Mouse (Mus musculus) heart, adult 9 months (tissue): ENCODE measurements around the gene B020031M17Rik.
"Not testable (repeated sequence)": the region's sequence is repeated elsewhere in the genome, so short reads cannot be mapped to it uniquely, and the experiment has no call there.

ENCODE experiments used
- DNase-seq, 2 experiments: peaks; one replicate each; pipeline ENCODE4 v3.0.0; 2022; ENCODE audit warnings: low spot score in 2 of 2

B020031M17Rik gene

GRCm38 (mm10) chr13:119950706-119951105 is at the start of gene B020031M17Rik:
B020031M17Rik (minus strand) TSS chr13:119950806.
- not testable (repeated sequence) for DNase-seq

DNA sequence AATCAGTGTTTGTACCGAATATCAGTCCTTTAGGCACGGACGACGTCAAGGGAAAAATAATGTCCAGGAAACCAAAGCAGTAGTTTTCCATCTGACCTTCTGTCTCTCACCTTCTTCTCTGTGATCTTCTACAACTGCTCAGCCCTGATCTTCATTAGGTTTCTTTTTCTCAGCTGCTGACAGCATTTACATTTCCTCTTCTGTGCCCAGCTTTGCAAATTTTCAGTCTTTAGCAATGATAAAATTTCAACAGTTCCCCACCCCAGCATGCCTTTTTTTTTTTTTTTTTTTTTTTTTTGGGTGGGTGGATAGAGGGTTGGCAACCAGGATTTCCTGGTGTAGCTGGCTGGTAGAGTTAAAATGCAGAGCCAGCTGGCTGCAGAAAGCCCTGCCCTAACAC is 48.6 kb upstream of the B020031M17Rik start:
- DNase-seq: not testable (repeated sequence)

DNA sequence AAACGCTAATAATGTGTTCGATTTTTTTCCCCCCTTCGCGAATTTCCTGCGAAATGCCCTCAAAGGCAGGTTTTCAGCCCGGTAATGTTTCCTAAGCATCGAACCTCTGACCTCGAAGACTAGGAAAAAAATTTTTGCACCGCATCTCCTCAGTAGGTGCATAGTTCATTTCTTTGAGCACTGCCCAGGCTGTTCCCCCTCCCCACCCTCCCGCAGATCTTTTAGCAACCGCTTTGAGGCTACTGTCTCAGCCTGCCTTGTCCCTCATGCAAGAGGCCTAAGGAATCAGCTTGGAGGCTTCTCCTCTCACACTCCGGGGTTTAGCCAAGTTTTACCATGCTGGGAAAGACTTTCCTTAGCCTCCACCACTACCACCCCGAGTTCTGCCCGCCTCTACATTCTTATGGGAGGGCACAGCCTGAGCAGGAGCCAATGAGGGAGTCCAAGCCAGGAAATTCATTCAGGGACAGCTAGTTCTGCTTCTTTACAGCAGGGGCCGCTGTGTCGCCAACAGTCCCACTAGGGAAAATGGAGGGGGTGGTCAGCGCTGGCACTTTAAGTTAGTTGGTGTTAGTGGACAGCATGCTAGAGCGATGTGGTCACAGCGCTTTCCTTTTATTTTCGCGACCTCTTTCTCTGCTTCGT is 48.0 kb upstream of the B020031M17Rik start:
- not testable (repeated sequence) for DNase-seq

DNA sequence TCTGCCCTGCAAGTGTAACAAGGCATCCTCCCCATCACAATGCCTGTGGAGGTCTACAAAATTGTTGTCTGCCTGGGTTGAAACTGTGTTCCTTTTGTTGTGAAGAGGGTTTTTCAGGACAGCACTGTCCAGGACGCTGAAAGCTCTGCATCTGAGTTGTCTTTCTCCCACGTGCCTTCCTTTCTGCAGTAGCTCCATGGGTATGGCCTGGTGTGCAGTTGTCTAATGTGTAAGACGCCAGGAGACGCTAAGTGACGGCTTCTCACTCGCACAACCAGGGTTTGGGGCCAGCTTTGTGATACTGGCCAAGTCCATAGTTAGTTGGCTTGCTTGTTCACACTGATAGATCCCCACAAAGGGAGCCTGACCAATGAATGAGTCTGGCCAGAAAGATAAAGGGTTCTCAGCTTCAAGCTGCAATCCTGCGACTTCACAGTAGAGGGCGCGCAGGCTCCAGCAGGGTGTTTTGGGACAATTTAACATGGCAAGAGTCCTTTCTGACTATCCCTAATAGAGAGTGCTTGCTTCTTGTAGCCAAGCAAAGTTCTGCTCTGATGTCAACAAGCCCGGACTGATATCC is 41.4 kb upstream of the B020031M17Rik start:
- not testable (repeated sequence) for DNase-seq

DNA sequence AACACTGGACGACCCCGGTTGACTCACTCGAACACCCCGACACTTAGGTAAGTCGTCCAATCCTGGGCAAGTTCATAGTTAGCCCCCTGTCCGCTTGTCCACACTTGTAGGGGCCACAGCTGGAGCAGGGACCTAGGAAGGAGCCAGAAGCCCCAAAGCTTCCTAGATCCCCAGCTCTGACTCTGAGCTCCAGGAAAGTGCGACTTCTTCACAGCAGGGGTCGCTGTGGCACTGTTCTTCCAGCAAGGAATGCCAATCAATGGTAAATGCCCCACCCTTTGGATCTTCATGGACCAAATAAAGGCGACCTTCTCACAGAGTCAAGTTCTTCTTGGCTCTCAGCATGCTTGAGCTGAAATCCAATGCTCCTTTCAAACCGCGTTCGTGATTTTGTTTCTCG is 40.7 kb upstream of the B020031M17Rik start:
- not testable (repeated sequence) for DNase-seq

DNA sequence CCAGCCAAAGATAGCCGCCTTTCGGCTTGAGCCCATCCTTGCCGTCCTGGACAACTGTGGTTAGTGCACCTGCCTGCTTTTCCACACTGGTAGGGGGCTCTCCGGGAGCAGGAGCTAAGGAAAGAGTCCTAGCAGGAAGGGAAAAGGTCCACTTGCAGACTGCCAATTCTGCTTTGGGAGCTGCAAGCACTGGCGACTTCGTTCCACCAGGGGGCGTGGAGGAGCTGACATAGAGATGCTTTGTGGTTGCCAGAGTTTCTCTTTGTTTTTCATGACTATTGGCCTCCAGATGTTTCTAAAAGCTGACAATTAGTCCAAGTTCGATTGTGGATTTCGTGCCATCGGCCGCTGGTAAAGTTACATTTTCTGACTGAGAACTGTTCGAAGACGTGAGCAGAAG is 18.6 kb upstream of the B020031M17Rik start:
- not testable (repeated sequence) for DNase-seq

DNA sequence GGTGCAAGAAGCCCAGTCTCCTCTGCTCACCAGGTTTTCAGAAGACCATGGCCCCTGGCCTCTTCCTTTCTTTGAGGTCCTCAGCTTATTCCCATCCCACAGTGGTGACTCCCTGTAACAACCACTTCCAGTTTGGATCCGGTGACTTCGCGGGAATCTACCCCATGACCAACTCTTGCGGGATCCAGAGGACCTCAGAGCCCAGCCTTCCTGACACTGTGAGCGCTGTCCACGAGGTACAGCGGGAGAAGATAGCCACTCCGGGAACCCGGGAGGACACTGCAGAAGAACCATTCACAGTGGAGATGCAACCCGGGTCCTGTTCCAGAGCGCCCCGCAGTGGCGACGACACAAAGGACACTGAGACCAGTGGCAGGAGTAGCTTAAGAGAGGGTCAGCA is 17.6 kb upstream of the B020031M17Rik start:
- not testable (repeated sequence) for DNase-seq

GRCm38 (mm10) chr13:119965968-119966367 is 15.4 kb upstream of the B020031M17Rik start:
- DNase-seq: peak in 1 of 2 experiments; percentile 0

GRCm38 (mm10) chr13:119965302-119965952 is 14.8 kb upstream of the B020031M17Rik start:
- DNase-seq: not testable (repeated sequence)

GRCm38 (mm10) chr13:119962856-119963255 is 12.2 kb upstream of the B020031M17Rik start:
- DNase-seq: not testable (repeated sequence)

DNA sequence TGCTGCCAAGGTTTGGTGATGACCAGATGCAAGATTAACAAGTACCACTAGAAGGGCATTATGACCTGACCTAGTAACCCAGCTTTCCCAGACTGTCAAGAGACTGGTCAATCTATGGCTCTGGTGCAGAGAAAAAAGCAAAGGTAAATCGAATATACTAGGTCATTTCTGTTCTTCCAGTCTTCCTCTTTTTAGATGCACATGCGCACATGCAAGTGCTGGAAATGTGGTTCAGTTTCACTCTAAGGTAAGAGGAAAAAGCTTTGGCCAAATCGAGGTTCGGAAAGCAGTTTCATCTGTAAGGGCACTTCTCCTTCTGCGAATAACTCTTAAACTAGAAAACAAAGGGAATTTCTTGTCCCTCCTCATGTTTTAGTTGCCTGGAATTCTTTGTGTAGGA is 5.0 kb upstream of the B020031M17Rik start:
- not testable (repeated sequence) for DNase-seq

- DNase-seq: not testable (repeated sequence)
These were observed 4.5 kb upstream of the B020031M17Rik start for GRCm38 (mm10) chr13:119955089-119955488.

DNA sequence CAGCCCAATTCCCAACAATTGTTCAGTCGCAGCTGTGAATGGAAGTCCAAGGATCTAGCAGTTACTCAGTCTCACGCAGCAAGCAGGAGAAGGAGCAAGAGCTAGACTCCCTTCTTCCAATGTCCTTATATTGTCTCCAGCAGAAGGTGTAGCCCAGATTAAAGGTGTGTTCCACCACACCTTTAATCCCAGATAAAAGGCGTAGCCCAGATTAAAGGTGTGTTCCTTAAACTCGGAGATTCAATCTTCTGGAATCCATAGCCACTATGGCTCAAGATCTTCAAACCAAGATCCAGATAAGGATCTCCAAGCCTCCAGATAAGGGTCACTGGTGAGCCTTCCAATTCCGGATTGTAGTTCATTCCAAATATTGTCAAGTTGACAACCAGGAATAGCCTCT is 21.4 kb downstream of the B020031M17Rik start, which contains the start of gene Gm21761:
Gm21761 (minus strand) TSS at position 101 of the 400 bp plus-strand sequence.
- not testable (repeated sequence) for DNase-seq

GRCm38 (mm10) chr13:119924597-119925340 is 25.8 kb downstream of the B020031M17Rik start:
- not testable (repeated sequence) for DNase-seq

GRCm38 (mm10) chr13:119916966-119917722 is 33.5 kb downstream of the B020031M17Rik start:
- DNase-seq: not testable (repeated sequence)

GRCm38 (mm10) chr13:119916449-119916848 is 34.2 kb downstream of the B020031M17Rik start:
- DNase-seq: not testable (repeated sequence)
